16 mouse cellular contexts compared by ENCODE assay signal in the genomic region with DNA sequence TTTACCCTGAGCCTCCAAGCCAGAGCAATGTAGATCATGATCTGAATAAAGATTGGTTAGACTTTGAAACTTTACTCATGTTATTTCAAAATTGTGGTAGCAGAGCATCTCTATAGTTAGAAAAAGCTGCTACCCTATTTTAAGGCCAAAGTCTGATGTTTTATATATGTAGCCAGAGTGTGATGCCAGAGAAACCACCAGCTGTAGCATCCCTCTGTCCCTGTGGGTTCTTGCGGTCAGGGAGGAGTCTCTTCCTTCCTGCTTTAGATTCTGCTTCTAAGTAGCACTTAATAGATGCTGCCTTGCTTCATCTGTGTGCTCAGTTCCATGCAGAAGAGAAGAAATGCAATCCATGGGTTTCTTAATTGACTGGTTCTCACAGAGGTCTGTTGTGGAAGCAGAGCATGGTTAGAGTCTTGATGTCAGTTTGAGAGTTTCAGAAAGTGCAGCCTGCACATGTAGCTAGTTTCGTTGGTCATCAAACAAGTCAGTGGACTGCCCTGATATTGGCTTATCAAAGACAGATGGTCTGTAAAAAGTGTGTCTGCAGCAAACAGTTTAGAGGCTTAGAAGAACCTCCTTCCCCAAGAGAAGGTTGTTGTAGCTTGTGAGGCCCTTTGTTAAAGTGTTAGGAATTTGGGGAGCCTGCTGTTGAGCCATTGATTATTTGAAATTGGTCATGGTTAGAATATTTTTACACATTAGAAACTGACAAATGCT.
"Had no signal": no experiment of that assay in that cellular context is flagged by ENCODE, and none has a peak within 500 bp of the region (broad histone marks: within the 10 kb centered on the region; RNA-seq: fewer than 3 reads in every experiment).

No protein-coding gene starts in this region.

- H3K27me3 ChIP-seq: midbrain, embryonic 12.5 days; midbrain, embryonic 15.5 days; neural tube, embryonic 12.5 days; neural tube, embryonic 15.5 days; stomach, embryonic 15.5 days had no signal

- H3K9me3 ChIP-seq: midbrain, embryonic 12.5 days; midbrain, embryonic 15.5 days; neural tube, embryonic 12.5 days; neural tube, embryonic 15.5 days; stomach, embryonic 15.5 days had no signal

- H3K4me2 ChIP-seq: lung, embryonic 14.5 days; midbrain, embryonic 12.5 days; midbrain, embryonic 15.5 days; neural tube, embryonic 12.5 days; neural tube, embryonic 15.5 days; stomach, embryonic 15.5 days had no signal

- H3K36me3 ChIP-seq: midbrain, embryonic 12.5 days; midbrain, embryonic 15.5 days; neural tube, embryonic 12.5 days; stomach, embryonic 15.5 days had no signal

- H3K4me1 ChIP-seq: midbrain, embryonic 15.5 days; neural tube, embryonic 12.5 days; neural tube, embryonic 15.5 days; stomach, embryonic 15.5 days had no signal

- H3K4me3 ChIP-seq: midbrain, embryonic 12.5 days; midbrain, embryonic 15.5 days; neural tube, embryonic 12.5 days; neural tube, embryonic 15.5 days; stomach, embryonic 15.5 days had no signal

- H3K27ac ChIP-seq: macrophage; midbrain, embryonic 12.5 days; midbrain, embryonic 15.5 days; neural tube, embryonic 12.5 days; neural tube, embryonic 15.5 days; stomach, embryonic 15.5 days had no signal

- ATAC-seq: lung, postnatal 0 days; midbrain, embryonic 15.5 days had no signal

- H3K9ac ChIP-seq: lung, embryonic 14.5 days; midbrain, embryonic 12.5 days; midbrain, embryonic 15.5 days; neural tube, embryonic 12.5 days; neural tube, embryonic 15.5 days; stomach, embryonic 15.5 days had no signal

- DNase-seq: kidney, adult 18-20 months; kidney, adult 9 months; kidney, postnatal 14 days; kidney, postnatal 4 days; lung, embryonic 14.5 days; right cerebral cortex, adult 18-20 months; right cerebral cortex, postnatal 14 days; right cerebral cortex, postnatal 4 days; thymus, postnatal 25 days had no signal
